11 mouse cellular contexts compared by ENCODE assay signal in the genomic region with DNA sequence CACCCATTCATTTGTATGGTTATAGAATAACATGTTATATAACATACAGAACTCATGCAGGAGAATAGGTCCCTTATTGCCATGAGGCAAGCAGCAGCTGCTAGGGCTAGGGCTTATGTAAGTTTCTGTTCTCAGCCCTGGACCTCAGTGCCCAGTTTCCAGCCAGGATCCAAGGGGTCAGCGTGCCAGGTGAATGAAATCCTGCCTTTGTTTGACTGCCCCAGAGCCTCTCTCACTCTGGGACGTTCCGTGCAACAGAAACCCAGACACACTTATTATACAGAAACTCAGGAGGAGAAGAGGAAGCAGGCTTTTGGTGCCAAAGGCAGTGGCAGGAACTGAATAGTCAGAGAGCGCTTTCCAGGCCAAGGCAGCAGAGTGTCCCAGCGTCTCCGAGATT.
DNase-seq lines count a peak whose midpoint lies in the region; ATAC-seq lines count a peak whose summit lies in the region.
"Had no signal": no experiment of that assay in that cellular context is flagged by ENCODE, and none has a peak within 500 bp of the region (broad histone marks: within the 10 kb centered on the region; RNA-seq: fewer than 3 reads in every experiment).

No protein-coding gene starts in this region.

- no peaks in the 10 kb centered on the region for H3K9me3 ChIP-seq in intestine, embryonic 16.5 days (ENCODE audit: control insufficient read depth, low read length)
- H3K9me3 ChIP-seq: liver, embryonic 15.5 days; midbrain, embryonic 13.5 days had no signal

- H3K9ac ChIP-seq in intestine, embryonic 16.5 days (ENCODE audit: low read depth, low read length) = no peak overlapping the region
- H3K9ac ChIP-seq: liver, embryonic 15.5 days; midbrain, embryonic 13.5 days had no signal

- no peaks in the 10 kb centered on the region for H3K4me1 ChIP-seq in intestine, embryonic 16.5 days (ENCODE audit: control insufficient read depth, insufficient read depth, low read length)
- H3K4me1 ChIP-seq: liver, embryonic 15.5 days; midbrain, embryonic 13.5 days had no signal

- no peak overlapping the region for H3K27ac ChIP-seq in intestine, embryonic 16.5 days (ENCODE audit: low read length)
- H3K27ac ChIP-seq: liver, embryonic 15.5 days; midbrain, embryonic 13.5 days had no signal

- WGBS in intestine, embryonic 16.5 days = 71% methylated on average over 6 of the region's 6 CpGs

- no peaks in the 10 kb centered on the region for H3K27me3 ChIP-seq in intestine, embryonic 16.5 days (replicated peaks; ENCODE audit: control insufficient read depth, insufficient read depth, low read length)
- H3K27me3 ChIP-seq: liver, embryonic 15.5 days; midbrain, embryonic 13.5 days had no signal

- DNase-seq in cerebellum, postnatal 4 days (ENCODE audit: low spot score in 2 of 2) = no peak
- peak; percentile 8 for DNase-seq in adrenal gland, postnatal 14 days
- peak; percentile 17 to 47 for DNase-seq in layer of hippocampus, postnatal 10 days (ENCODE audit: low spot score in 2 of 2)
- no peak for DNase-seq in embryo, embryonic 10.5 days (ENCODE audit: low spot score)
- DNase-seq: kidney, postnatal 14 days had no signal

- H3K4me2 ChIP-seq in intestine, embryonic 16.5 days (ENCODE audit: low read depth, low read length) = no peak overlapping the region
- H3K4me2 ChIP-seq: liver, embryonic 15.5 days; midbrain, embryonic 13.5 days had no signal

- no peaks in the 10 kb centered on the region for H3K36me3 ChIP-seq in intestine, embryonic 16.5 days (ENCODE audit: control insufficient read depth, insufficient read depth, low read length)
- H3K36me3 ChIP-seq: liver, embryonic 15.5 days; midbrain, embryonic 13.5 days had no signal

- peak; percentile 99 for ATAC-seq in cerebellum, adult (ENCODE audit: insufficient number of reproducible peaks, low FRiP score, low TSS enrichment)
- ATAC-seq in frontal cortex, adult (ENCODE audit: low TSS enrichment) = peak; percentile 82
- ATAC-seq in granulocyte monocyte progenitor cell, adult 5-6 weeks (replicated peaks; ENCODE audit: poor library complexity, severe bottlenecking) = no peak
- no peak for ATAC-seq in intestine, embryonic 16.5 days
- ATAC-seq: midbrain, embryonic 13.5 days had no signal

- H3K4me3 ChIP-seq in intestine, embryonic 16.5 days (ENCODE audit: low read length) = no peak overlapping the region
- H3K4me3 ChIP-seq: liver, embryonic 15.5 days; midbrain, embryonic 13.5 days had no signal

Comparison
In these comparisons a context has a peak if more than half of its experiments do, and no peak if none do; other contexts are left out.
1. ATAC-seq: peak in cerebellum, adult (single experiment) and frontal cortex, adult (single experiment); none in granulocyte monocyte progenitor cell, adult 5-6 weeks (single experiment) and intestine, embryonic 16.5 days (single experiment).
2. DNase-seq: peak in adrenal gland, postnatal 14 days (single experiment) and layer of hippocampus, postnatal 10 days (2 of 2); none in cerebellum, postnatal 4 days (0 of 2) and embryo, embryonic 10.5 days (single experiment).